Mouse (Mus musculus) C2C12 (cell line): ENCODE results near the gene Gm20696. TPM values are rescaled to one million over a fixed set of nuclear protein-coding genes. Genes with fewer than 3 reads are reported as not detected.

Source experiments
- H3K27me3 ChIP-seq: one replicate; pipeline ENCODE4 v1.6.1; 2011; ENCODE audit not compliant: control insufficient read depth, insufficient read depth, insufficient read length
- H3K36me3 ChIP-seq: one replicate; pipeline ENCODE4 v1.6.1; 2011; ENCODE audit not compliant: control insufficient read depth, insufficient read depth
- H3K4me3 ChIP-seq: one replicate; pipeline ENCODE4 v1.5.1; 2011; ENCODE audit warnings: mild to moderate bottlenecking, control low read depth; ENCODE audit not compliant: poor library complexity, insufficient read depth, severe bottlenecking
- H3K79me2 ChIP-seq: one replicate; pipeline ENCODE4 v1.6.1; 2011; ENCODE audit not compliant: control insufficient read depth, insufficient read depth
- H3K79me3 ChIP-seq: one replicate; pipeline ENCODE4 v1.6.1; 2011; ENCODE audit warnings: low read depth, control low read depth
- H3ac ChIP-seq: one replicate; pipeline ENCODE3; 2011; ENCODE audit warnings: low read depth; ENCODE audit not compliant: control insufficient read depth, insufficient read length
- CEBPB ChIP-seq: IDR thresholded peaks from one replicate; pipeline ENCODE4 v1.6.1; 2011; ENCODE audit warnings: low read depth, mild to moderate bottlenecking, control low read depth, moderate library complexity
- CTCF ChIP-seq: IDR thresholded peaks from one replicate; pipeline ENCODE4 v1.5.1; 2011; ENCODE audit not compliant: control insufficient read depth, insufficient read depth, insufficient read length
- FOSL1 ChIP-seq: IDR thresholded peaks from one replicate; pipeline ENCODE4 v1.8.0; 2011; ENCODE audit warnings: mild to moderate bottlenecking, low read length; ENCODE audit not compliant: poor library complexity, insufficient read depth, severe bottlenecking
- MAX ChIP-seq: IDR thresholded peaks from one replicate; pipeline ENCODE4 v1.6.1; 2011; ENCODE audit warnings: mild to moderate bottlenecking, control low read depth
- MYOD1 ChIP-seq: IDR thresholded peaks from one replicate; pipeline ENCODE4 v1.6.1; 2011; ENCODE audit warnings: low read depth; ENCODE audit not compliant: control insufficient read depth, insufficient read length
- MYOG ChIP-seq: IDR thresholded peaks from one replicate; pipeline ENCODE4 v1.6.1; 2011; ENCODE audit not compliant: control insufficient read depth, insufficient read length; ENCODE audit errors: extremely low read depth
- USF1 ChIP-seq: IDR thresholded peaks from one replicate; pipeline ENCODE4 v1.6.1; 2011; ENCODE audit warnings: low read depth, mild to moderate bottlenecking, control low read depth, moderate library complexity
- polyA plus RNA-seq: library from polyadenylated mRNA; unstranded; fragments of >200 nt; fragmentation: generic; extraction: Trizol; gene quantifications from one replicate; pipeline ENCODE4 v1.2.1, GENCODE M21; 2012; ENCODE audit warnings: missing spikeins

Gene Gm20696
- polyA plus RNA-seq, 1 experiment = 0.20 TPM

DNA sequence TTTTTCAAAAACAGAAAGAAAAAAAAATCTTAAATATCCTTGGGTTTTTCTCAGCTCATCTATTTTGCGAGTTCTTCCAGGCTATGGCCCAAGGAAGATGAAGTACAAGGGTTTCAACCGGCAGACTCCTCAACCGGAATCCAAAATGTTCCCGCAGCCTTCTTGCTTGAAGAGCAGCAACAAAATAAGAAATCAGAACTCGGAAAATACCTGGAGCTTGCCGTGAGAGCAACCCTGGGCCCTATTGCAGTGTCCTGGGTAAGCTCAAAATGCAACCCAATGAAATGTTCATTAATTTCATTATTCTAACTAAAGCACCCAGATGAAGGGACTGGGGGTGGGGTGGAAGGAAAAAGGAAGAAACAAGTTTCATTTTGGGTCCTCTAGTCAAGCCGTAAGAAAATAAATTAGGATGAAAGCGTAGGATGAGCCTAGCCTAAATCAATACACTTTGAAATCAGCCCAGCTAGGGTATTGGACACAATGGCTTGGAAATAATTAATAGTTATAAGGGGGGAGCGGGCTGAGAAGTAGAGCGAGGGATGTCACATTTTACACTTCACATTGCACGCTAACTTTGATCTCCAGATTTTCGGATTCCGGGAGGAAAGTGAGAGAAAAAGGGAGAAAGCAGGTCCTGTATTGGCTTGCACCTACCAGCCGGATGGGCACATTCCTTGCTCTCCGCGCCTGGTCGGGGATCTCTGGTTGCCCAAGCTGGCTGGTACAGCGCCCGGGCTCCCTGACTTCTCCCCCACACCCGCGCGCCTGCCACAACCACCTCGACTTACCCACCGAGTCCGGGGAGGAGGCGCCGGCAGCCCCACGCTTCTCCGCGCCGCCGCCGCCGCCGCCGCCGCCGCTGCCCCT, 146.6 kb downstream of the Gm20696 start:
- Histone ChIP-seq H3K4me3 (peak overlapping the region; percentile 53), H3K36me3 (no peaks in the 10 kb centered on the region), H3K79me2 (no peaks in the 10 kb centered on the region), H3ac (peak overlapping the region; percentile 75), H3K27me3 (no peaks in the 10 kb centered on the region), H3K79me3 (no peaks in the 10 kb centered on the region)
- no peak for TF ChIP-seq CEBPB
- no peak for TF ChIP-seq MAX
- TF ChIP-seq FOSL1 = no peak
- TF ChIP-seq USF1 = no peak
- TF ChIP-seq MYOD1 = no peak

DNA sequence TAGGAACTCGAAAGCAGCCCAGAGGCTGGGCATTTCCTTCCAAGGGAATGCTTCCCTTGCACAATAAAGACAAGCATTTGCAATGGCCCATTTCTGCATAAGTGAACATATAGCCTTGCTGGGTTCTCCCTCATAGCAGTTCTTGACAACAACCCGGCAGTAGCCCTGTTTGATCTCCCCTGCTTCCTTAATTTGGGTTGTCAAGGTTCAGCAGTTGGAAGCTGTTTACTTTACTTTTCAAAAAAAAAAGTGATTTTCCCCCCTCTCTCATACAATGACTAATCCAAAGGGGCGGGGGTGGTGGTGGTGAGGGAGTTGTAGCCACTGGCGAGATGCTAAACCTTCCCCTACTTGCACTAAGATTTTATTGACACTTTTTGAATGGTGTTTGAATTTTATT, 147.5 kb downstream of the Gm20696 start:
- no peaks in the 10 kb centered on the region for H3K36me3 ChIP-seq
- H3K79me3 ChIP-seq = no peaks in the 10 kb centered on the region
- TF ChIP-seq CTCF (no peak), MYOG (no peak), FOSL1 (no peak), USF1 (no peak), CEBPB (no peak), MAX (no peak), MYOD1 (no peak)
- H3K4me3 ChIP-seq = no peak overlapping the region
- no peak overlapping the region for H3ac ChIP-seq
- no peaks in the 10 kb centered on the region for H3K27me3 ChIP-seq
- no peaks in the 10 kb centered on the region for H3K79me2 ChIP-seq

DNA sequence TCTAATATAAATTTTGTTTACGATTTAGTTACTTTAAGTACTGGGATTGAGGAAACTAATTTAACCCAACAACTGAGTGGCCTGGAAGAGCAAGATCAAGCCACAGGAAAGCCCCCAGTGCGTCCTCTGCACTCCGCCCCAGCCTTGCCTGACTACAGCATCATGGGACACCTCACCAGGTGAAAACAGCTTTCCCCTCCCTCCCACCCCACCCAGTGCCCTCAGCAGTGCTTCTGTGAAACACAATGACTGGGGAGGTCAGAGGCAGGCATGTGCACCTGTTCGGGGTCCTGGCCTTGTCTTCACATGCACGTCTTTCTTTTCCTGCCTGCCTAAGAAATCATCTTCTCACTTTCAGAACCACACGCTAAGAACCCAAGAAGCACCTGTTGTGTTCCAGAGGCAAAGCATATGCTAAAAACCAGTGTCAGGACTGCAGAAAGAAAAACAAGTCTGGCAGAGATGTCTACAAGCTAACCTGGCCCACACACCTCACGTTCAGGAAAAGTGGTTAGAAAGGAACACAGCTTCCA, 150.9 kb downstream of the Gm20696 start:
- Histone ChIP-seq H3K79me2 (no peaks in the 10 kb centered on the region), H3K79me3 (no peaks in the 10 kb centered on the region), H3K36me3 (no peaks in the 10 kb centered on the region), H3K4me3 (no peak overlapping the region), H3K27me3 (no peaks in the 10 kb centered on the region), H3ac (no peak overlapping the region)
- TF ChIP-seq USF1 (no peak), CEBPB (no peak), CTCF (no peak), MYOG (no peak)

DNA sequence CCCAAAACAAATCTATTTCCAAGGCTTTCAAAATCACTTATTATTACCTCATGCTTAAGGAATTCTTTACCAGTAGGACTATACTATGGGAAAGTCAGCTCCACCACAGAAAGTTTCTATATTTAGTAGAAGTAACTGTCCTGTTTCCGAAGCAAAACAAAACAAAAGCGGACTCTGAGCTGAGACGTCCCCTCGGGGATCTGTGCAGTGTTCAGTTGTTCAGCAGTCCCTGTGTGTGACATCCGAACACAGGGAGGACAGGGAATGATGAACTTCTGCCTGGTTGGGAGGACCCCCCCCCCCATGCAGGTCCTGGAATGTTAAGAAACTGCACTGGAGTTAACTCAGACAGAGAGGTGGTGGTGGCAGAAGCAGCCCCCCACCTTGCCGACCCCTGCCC, 154.7 kb downstream of the Gm20696 start:
- TF ChIP-seq MYOD1 = no peak
- TF ChIP-seq MAX = no peak
- no peak for TF ChIP-seq USF1
- no peak for TF ChIP-seq CTCF
- no peak for TF ChIP-seq FOSL1
- no peak for TF ChIP-seq MYOG
- no peak for TF ChIP-seq CEBPB
- H3K79me2 ChIP-seq = no peaks in the 10 kb centered on the region
- H3K4me3 ChIP-seq = no peak overlapping the region
- no peaks in the 10 kb centered on the region for H3K79me3 ChIP-seq
- H3K36me3 ChIP-seq = no peaks in the 10 kb centered on the region
- H3ac ChIP-seq = no peak overlapping the region
- H3K27me3 ChIP-seq = no peaks in the 10 kb centered on the region

DNA sequence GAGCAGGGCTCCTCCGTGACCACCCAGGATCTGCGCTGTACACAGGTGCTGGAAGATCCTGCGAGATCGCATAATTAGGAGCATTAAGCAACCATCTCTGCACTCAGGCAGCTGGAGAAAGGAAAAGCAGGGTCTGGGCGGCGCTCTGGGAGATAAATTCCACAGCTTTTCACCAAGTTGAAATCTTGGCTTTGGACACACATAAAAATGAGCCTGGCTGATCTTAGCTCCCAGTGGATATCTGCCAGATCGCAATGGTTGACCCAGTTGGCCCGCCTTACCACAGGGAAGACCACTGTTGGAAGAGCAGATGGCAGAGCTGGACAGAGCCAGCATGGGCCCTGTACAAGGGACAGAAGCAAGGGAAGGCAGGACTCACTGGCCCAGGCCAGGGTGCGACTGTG, 157.4 kb downstream of the Gm20696 start:
- H3K36me3 ChIP-seq = no peaks in the 10 kb centered on the region
- H3K27me3 ChIP-seq = no peaks in the 10 kb centered on the region
- H3K79me3 ChIP-seq = no peaks in the 10 kb centered on the region
- no peaks in the 10 kb centered on the region for H3K79me2 ChIP-seq
- H3K4me3 ChIP-seq = no peak overlapping the region
- H3ac ChIP-seq = no peak overlapping the region
- TF ChIP-seq USF1 (no peak), MAX (no peak), FOSL1 (no peak), MYOD1 (no peak), CTCF (no peak), MYOG (no peak), CEBPB (no peak)

DNA sequence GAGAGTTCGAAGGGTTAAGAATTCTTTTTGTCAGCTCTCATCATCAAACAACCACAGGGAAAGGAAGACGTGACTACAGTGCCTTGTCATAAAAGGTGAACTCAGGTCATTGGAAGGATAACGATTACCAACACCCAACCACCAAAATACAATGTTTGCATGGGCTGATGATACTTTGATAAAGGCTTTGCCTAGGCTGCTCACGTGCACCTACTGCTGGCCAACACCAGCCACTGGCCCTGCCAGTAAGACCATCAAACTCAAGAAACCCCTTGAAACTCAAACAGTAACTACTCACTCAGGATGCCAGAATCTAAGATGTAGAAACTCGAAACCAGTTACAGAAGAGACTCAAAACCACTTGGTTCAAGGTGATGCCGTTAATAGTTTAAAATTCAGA, 159.8 kb downstream of the Gm20696 start:
- Histone ChIP-seq H3K27me3 (no peaks in the 10 kb centered on the region), H3K4me3 (no peak overlapping the region), H3K36me3 (no peaks in the 10 kb centered on the region), H3K79me3 (no peaks in the 10 kb centered on the region), H3ac (no peak overlapping the region), H3K79me2 (no peaks in the 10 kb centered on the region)
- TF ChIP-seq MAX = no peak
- no peak for TF ChIP-seq USF1
- no peak for TF ChIP-seq MYOD1
- TF ChIP-seq CTCF = no peak
- TF ChIP-seq MYOG = no peak
- no peak for TF ChIP-seq CEBPB
- no peak for TF ChIP-seq FOSL1
